Mouse (Mus musculus) forebrain, embryonic 15.5 days (tissue): ENCODE data around the gene Inpp5a. TPM values are rescaled to one million over a fixed set of nuclear protein-coding genes. Genes with fewer than 3 reads are reported as not detected.

Source experiments
- ATAC-seq: fragments of 200-750 bp; cut with Nextera tagmentation; replicated peaks from 2 replicates; pipeline ENCODE4 v1.8.0; 2017; ENCODE audit warnings: mild to moderate bottlenecking, moderate TSS enrichment, moderate library complexity
- H3K27ac ChIP-seq: fragments of 300-500 bp; sonication (generic); replicated peaks from 2 replicates; pipeline ENCODE4 v1.5.1; 2015; ENCODE audit warnings: mild to moderate bottlenecking, inconsistent platforms
- H3K27me3 ChIP-seq: fragments of 300-500 bp; sonication (generic); 2 replicates; pipeline ENCODE4 v1.6.1; 2015; ENCODE audit warnings: inconsistent platforms
- H3K36me3 ChIP-seq: fragments of 300-500 bp; sonication (generic); 2 replicates; pipeline ENCODE4 v1.6.1; 2015; ENCODE audit warnings: mild to moderate bottlenecking, inconsistent platforms
- H3K4me1 ChIP-seq: fragments of 300-500 bp; sonication (generic); 2 replicates; pipeline ENCODE4 v1.6.1; 2015; ENCODE audit warnings: inconsistent platforms
- H3K4me2 ChIP-seq: fragments of 300-500 bp; sonication (generic); replicated peaks from 2 replicates; pipeline ENCODE4 v1.6.1; 2015; ENCODE audit warnings: mild to moderate bottlenecking, inconsistent platforms
- H3K4me3 ChIP-seq: fragments of 300-500 bp; sonication (generic); 2 replicates; pipeline ENCODE4 v1.5.1; 2015; ENCODE audit warnings: mild to moderate bottlenecking, inconsistent platforms
- H3K9ac ChIP-seq: fragments of 300-500 bp; sonication (generic); replicated peaks from 2 replicates; pipeline ENCODE4 v1.6.1; 2015; ENCODE audit warnings: mild to moderate bottlenecking, inconsistent platforms
- H3K9me3 ChIP-seq: fragments of 300-500 bp; sonication (generic); 2 replicates; pipeline ENCODE4 v1.6.1; 2016; ENCODE audit warnings: inconsistent platforms
- WGBS: fragments of 180-500 bp; shearing (Covaris S2); methylation state at CpG from one replicate; pipeline ENCODE4 v1.1.7; 2015; ENCODE audit warnings: mixed read lengths; 5-methylcytosine and 5-hydroxymethylcytosine counted together
- polyA plus RNA-seq: library from polyadenylated mRNA; unstranded; fragments of >200 nt; fragmentation: Nextera tagmentation; extraction: Ambion mirVana; gene quantifications from 2 replicates; pipeline ENCODE4 v1.2.1, GENCODE M21; 2015

Gene Inpp5a
- polyA plus RNA-seq, 1 experiment from 2014 or later: 12.7 TPM

DNA sequence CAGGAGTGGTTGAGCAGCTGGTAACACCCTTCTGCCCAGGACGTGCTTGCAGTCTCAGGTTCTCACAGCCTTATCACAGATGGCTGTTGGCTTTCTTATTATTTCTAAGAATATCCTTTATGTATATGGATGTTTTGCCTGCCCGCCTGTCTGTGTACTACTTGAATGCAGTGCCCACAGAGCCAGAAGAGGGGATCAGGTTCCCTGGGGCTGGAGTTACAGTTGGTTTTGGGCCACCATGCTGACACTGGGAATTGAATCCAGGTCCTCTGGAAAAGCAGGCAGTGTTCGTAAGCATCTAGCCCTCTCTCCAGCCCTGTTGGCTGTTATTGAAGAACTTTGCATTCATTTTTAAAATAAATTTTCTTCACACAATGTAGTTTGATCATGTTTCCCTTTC is 50.1 kb downstream of the Inpp5a start:
- Histone ChIP-seq H3K27me3 (no peaks in the 10 kb centered on the region), H3K4me3 (no peak overlapping the region), H3K4me1 (peaks cover 6% of the 10 kb centered on the region; the same call in 1 of the 2 replicates), H3K4me2 (no peak overlapping the region), H3K27ac (no peak overlapping the region), H3K9ac (no peak overlapping the region), H3K9me3 (no peaks in the 10 kb centered on the region), H3K36me3 (no peaks in the 10 kb centered on the region)
- no peak for ATAC-seq
- 59% methylated on average over 3 of the region's 3 CpGs for WGBS

DNA sequence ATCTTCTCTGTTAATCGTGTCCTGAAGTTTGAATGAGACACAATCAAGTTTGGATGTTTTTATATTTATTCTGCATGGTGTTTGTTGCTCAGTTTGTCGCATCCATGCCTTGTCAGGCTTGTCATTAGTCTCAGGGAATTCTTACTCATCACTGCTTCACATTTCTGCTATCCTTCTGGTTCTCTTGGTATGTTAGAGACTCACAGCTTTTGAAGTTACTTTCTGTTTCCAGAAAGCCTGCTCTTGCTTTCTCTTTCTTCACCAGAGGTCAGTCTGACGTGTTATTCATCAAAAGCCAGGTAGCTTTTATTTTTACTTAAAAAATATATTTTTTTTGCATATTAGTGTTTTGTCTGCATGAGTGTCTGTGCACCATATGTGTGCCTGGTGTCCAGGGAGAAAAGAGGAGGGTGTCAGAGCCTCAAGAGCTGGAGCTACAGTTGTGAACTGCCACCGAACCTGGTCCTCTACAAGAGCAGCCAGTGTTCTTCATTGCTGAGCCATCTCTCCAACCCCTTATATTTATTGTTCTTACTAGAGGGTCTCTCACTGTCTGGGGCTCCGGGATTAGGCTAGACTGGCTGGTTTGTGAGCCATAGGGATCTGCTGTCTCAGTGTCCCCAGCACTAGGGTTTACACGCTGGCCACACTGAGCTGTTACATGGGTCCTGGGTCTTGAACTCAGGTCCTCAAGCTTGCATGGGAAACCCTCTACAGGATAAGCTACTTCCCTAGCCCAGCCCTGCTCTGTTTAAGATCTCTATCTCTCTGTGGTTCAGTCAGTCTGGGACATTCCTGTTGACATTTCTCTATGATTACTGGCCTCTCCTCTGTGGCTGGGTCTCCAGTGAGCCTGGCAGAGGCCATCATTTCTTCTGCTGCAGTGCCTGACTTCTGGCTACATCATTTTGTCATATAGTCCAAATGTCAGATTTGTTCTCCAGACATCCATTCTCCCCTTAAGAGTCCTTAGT is 51.3 kb downstream of the Inpp5a start:
- Histone ChIP-seq H3K4me3 (no peak overlapping the region), H3K27me3 (no peaks in the 10 kb centered on the region), H3K9me3 (no peaks in the 10 kb centered on the region), H3K4me2 (no peak overlapping the region), H3K4me1 (peaks cover 6% of the 10 kb centered on the region; the same call in 1 of the 2 replicates), H3K36me3 (no peaks in the 10 kb centered on the region), H3K9ac (no peak overlapping the region), H3K27ac (no peak overlapping the region)
- WGBS: 80% methylated on average over 6 of the region's 6 CpGs
- no peak for ATAC-seq

DNA sequence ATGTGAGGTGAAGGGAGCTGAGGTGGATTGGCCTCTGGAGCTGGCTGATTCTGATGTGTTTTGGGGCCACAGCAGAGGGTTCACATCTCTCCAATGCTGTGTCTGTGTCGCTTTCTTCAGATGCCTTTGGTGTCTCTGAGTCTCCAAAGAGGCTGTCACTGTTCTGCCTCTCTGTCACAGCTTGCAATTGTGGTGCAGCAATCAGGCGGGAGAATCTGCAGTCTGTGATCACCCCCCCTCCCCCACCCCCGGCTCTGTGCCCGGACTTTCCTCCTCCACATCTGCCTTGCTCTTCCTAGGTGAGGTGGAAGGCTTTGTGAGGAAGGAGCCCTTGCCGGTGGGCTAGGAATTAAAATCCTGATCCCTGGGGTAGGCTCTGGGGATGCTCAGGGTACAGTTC is 52.1 kb downstream of the Inpp5a start:
- Histone ChIP-seq H3K4me2 (no peak overlapping the region), H3K9ac (no peak overlapping the region), H3K36me3 (no peaks in the 10 kb centered on the region), H3K4me3 (no peak overlapping the region), H3K9me3 (no peaks in the 10 kb centered on the region), H3K27me3 (no peaks in the 10 kb centered on the region), H3K4me1 (peaks cover 6% of the 10 kb centered on the region; the same call in 1 of the 2 replicates), H3K27ac (no peak overlapping the region)
- 18% methylated on average over 5 of the region's 5 CpGs for WGBS
- no peak for ATAC-seq

DNA sequence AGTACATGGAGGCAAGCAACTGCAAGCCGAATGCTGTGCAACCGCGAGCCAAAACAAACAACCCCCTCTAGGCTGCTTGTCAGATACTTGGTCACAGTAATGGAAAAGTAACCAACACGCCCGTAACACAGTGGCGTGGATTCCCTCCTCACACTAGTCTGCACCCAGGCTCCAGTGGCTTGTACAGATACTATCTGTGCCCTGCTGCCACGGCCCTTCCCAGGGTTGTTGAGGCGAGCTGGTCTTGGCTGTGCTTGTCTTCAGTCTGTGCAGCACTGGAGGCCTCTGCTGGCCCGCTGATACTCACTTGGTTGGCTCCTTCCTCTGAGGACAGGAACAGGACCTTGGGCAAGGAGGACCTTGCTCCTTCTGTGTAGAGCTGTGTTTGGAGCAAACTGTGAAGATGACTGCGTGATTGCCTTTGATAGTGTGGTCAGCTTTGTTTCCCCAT is 52.9 kb downstream of the Inpp5a start:
- no peak overlapping the region for H3K9ac ChIP-seq
- no peaks in the 10 kb centered on the region for H3K27me3 ChIP-seq
- H3K4me2 ChIP-seq: no peak overlapping the region
- no peaks in the 10 kb centered on the region for H3K9me3 ChIP-seq
- H3K4me1 ChIP-seq: peaks cover 6% of the 10 kb centered on the region; the same call in 1 of the 2 replicates
- H3K27ac ChIP-seq: no peak overlapping the region
- no peak for ATAC-seq
- no peaks in the 10 kb centered on the region for H3K36me3 ChIP-seq
- 80% methylated on average over 10 of the region's 10 CpGs for WGBS
- H3K4me3 ChIP-seq: no peak overlapping the region

DNA sequence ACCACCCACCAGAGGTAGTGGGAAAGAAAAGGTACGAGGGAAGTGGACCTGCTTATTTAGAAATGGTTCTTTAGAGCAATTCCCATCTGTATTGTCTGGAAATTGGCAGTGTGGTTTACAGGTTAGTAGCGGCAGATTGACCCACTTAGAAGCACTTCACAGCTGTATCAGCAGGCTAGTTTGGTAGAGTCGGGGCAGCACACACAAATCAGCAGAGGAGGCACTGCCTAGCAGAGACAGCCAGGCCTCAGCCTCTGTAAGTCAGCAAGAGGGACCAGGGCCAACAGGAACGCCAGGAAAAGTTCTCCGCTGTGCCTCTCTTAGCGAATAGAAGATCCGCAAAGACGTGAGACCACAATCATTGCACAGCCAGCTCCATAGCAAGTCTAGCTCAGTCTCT is 56.7 kb downstream of the Inpp5a start:
- H3K27me3 ChIP-seq: no peaks in the 10 kb centered on the region
- H3K36me3 ChIP-seq: no peaks in the 10 kb centered on the region
- no peak overlapping the region for H3K9ac ChIP-seq
- ATAC-seq: no peak
- H3K27ac ChIP-seq: no peak overlapping the region
- H3K4me2 ChIP-seq: no peak overlapping the region
- H3K9me3 ChIP-seq: no peaks in the 10 kb centered on the region
- H3K4me1 ChIP-seq: no peaks in the 10 kb centered on the region
- no peak overlapping the region for H3K4me3 ChIP-seq
- 74% methylated on average over 8 of the region's 8 CpGs for WGBS

DNA sequence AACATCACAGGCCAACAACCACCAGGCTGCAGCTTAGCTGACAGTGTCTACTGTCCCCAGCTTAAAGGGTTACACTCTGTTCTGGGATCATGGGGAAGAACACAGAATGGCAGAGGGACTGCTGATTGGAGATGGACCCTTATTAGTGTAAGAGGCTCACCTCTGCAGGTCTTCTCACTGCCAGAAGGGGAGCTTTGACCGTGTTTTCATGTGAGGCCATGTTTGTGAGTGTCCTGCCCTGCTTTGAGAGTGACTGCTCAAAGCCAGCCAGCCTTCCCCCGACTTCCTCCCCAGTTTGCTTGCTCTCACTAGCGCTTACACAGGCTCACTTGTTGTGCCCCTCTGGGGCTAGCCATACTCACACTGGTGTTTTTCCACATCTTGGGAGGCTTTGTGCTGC is 58.5 kb downstream of the Inpp5a start:
- no peak overlapping the region for H3K4me2 ChIP-seq
- no peaks in the 10 kb centered on the region for H3K9me3 ChIP-seq
- WGBS: 79% methylated on average over 3 of the region's 3 CpGs
- H3K27ac ChIP-seq: no peak overlapping the region
- no peak for ATAC-seq
- no peaks in the 10 kb centered on the region for H3K4me1 ChIP-seq
- H3K36me3 ChIP-seq: no peaks in the 10 kb centered on the region
- H3K4me3 ChIP-seq: no peak overlapping the region
- no peak overlapping the region for H3K9ac ChIP-seq
- no peaks in the 10 kb centered on the region for H3K27me3 ChIP-seq

DNA sequence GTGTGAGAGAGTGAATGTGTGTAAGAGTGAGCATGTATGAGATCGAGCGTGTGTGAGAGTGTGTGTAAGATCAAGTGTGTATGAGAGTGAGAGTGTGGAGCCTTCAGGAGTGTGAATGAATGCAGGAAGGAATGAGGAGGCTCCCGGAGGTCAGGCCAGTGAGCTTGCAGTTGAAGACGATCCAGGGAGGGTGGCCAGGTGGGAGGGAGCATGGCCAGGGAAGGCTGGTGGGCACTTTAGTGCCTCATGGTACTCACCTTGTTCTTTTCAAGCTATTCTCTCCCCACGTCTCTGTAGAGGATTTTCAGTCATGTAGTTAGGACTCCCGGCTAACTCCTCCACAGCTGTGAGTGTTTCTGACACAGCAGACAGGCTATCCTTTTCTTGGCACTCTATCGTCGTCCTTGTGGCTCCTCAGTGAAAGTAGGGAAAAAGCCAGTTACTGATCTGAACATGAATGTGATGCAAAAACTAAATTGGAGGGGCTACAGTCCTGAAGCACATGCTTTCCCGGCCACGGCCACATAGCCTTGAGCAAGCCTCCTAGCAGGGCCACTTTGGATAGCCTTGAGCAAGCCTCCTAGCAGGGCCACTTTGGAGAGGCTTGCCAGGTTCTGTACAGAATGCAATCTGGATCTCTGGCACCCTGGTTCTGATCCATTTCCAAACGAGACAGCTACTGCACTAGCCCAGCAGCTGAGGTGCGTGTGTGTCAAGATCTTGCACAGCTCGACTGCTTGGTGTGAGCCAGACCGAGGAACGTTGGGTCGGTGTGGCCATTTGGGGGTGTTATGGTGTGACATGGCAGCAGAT is 61.5 kb downstream of the Inpp5a start:
- Histone ChIP-seq H3K4me2 (no peak overlapping the region), H3K27me3 (no peaks in the 10 kb centered on the region), H3K4me1 (no peaks in the 10 kb centered on the region), H3K4me3 (no peak overlapping the region), H3K9ac (no peak overlapping the region), H3K36me3 (no peaks in the 10 kb centered on the region), H3K9me3 (no peaks in the 10 kb centered on the region), H3K27ac (no peak overlapping the region)
- no peak for ATAC-seq
- 86% methylated on average over 16 of the region's 16 CpGs for WGBS

DNA sequence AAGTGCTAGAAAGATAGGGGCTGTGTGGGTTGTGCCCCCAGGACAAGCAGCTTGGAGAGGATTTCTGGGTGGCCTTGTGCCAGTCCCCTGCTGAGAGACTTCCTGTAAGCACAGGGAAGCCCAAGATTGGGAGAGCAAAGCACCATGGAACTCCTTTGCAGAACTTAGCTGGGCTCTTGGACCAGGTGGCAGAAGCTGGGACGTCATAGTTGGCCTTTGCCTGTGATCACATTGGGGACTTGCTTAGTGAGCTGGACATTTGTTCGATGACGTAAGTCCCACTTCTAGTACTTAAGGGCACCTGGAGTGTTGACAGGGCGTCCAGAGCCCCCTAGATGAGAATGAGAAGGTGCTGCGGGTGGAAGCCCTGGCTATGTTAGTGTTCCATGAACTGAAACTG is 62.8 kb downstream of the Inpp5a start:
- Histone ChIP-seq H3K9ac (no peak overlapping the region), H3K4me3 (no peak overlapping the region), H3K4me2 (no peak overlapping the region), H3K27me3 (no peaks in the 10 kb centered on the region), H3K36me3 (no peaks in the 10 kb centered on the region), H3K9me3 (no peaks in the 10 kb centered on the region), H3K27ac (no peak overlapping the region), H3K4me1 (no peaks in the 10 kb centered on the region)
- 91% methylated on average over 5 of the region's 5 CpGs for WGBS
- ATAC-seq: no peak

DNA sequence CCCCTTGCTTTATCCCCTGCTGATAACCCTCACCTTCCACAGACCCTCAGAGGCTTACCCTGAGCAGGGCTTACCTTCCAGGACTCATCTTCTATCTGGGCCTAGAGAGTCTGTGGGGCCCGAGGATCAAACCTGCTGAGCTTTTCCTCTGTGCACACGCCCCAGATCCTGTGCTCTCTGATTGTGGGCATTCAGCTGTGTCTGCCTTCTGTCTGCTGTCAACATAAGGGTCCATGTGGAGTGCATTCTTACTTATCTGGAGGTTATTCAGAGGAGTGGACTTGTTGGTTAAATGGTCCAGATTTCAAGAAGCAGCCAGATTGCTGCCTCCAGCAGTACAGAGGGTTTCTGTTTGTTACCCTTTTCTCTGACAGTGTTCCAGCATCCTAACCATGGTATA is 63.3 kb downstream of the Inpp5a start:
- Histone ChIP-seq H3K9ac (no peak overlapping the region), H3K27me3 (no peaks in the 10 kb centered on the region), H3K4me2 (no peak overlapping the region), H3K27ac (no peak overlapping the region), H3K36me3 (no peaks in the 10 kb centered on the region), H3K9me3 (no peaks in the 10 kb centered on the region), H3K4me3 (no peak overlapping the region), H3K4me1 (no peaks in the 10 kb centered on the region)
- 69% methylated on average over 2 of the region's 2 CpGs for WGBS
- no peak for ATAC-seq

DNA sequence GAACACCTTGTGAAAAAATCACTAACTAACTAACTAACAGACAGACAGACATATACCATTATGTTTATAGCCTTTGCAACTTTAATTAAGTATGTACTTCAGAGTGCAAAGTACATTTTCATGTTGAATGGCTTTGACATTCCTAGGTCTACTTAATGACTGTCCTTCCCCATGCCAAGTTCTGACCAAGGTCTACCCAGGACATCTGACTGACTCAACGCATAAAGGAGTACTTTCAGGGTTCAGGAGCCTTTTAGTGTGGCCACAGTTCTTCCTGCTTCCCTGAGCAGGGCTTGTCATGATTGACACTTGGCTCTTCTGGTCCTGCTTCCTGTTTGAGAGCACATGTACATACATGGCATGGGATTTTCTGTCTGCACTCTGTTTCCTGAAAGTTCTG is 64.3 kb downstream of the Inpp5a start:
- H3K36me3 ChIP-seq: no peaks in the 10 kb centered on the region
- H3K27me3 ChIP-seq: no peaks in the 10 kb centered on the region
- H3K4me1 ChIP-seq: no peaks in the 10 kb centered on the region
- no peak for ATAC-seq
- no peak overlapping the region for H3K9ac ChIP-seq
- H3K9me3 ChIP-seq: no peaks in the 10 kb centered on the region
- H3K27ac ChIP-seq: no peak overlapping the region
- no peak overlapping the region for H3K4me2 ChIP-seq
- 85% methylated on average over 1 of the region's 1 CpGs for WGBS
- H3K4me3 ChIP-seq: no peak overlapping the region

DNA sequence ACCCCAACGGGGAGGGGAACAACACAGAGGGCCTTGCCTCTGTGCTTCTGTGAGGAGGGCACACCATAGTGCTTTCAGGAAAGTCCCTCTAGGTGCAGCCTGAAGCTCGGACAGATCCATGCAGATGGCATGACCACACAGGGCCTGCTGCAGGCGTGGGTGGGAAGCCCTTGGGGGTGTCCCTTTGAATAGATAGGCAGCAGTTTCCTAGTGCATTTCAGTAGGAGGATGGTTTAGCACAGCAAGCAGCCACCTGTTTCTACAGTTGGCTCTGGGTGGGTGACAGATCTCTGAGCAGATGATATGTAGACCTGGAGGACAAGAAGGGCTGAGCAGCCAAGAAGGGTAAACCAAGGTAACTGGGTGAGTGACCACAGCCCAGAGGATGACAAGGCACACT is 65.4 kb downstream of the Inpp5a start:
- no peaks in the 10 kb centered on the region for H3K9me3 ChIP-seq
- no peaks in the 10 kb centered on the region for H3K27me3 ChIP-seq
- H3K9ac ChIP-seq: no peak overlapping the region
- no peak overlapping the region for H3K4me2 ChIP-seq
- 69% methylated on average over 3 of the region's 3 CpGs for WGBS
- H3K36me3 ChIP-seq: no peaks in the 10 kb centered on the region
- no peak overlapping the region for H3K4me3 ChIP-seq
- no peaks in the 10 kb centered on the region for H3K4me1 ChIP-seq
- H3K27ac ChIP-seq: no peak overlapping the region
- ATAC-seq: no peak

DNA sequence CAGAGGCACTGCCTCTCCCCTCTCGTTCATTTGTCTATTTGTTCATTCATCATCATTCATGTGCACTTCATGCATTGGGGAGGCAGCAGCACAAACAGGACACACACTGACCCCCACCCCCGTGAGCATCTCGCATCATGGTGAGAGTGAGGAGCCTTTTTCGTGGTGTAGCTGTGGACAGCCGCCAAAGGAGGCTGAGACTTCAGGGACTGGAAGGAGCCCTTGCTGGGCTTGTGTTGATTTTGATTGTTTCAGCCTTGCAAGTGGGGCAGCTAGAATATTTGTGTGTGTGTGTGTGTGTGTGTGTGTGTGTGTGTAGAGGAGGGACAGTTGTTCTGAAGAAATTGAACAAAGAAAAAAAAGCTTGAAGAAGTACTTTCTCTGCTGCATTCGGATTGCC is 67.8 kb downstream of the Inpp5a start:
- no peaks in the 10 kb centered on the region for H3K27me3 ChIP-seq
- WGBS: 39% methylated on average over 6 of the region's 6 CpGs
- H3K9ac ChIP-seq: no peak overlapping the region
- no peaks in the 10 kb centered on the region for H3K4me1 ChIP-seq
- H3K4me3 ChIP-seq: no peak overlapping the region
- no peak overlapping the region for H3K4me2 ChIP-seq
- no peak overlapping the region for H3K27ac ChIP-seq
- H3K9me3 ChIP-seq: no peaks in the 10 kb centered on the region
- ATAC-seq: no peak
- no peaks in the 10 kb centered on the region for H3K36me3 ChIP-seq
